Mouse (Mus musculus) lung, postnatal 0 days (tissue): ENCODE measurements around the gene B4galnt1.

Experiments
- CTCF ChIP-seq: IDR thresholded peaks from 2 replicates; pipeline ENCODE4 v1.5.1; 2016; ENCODE audit warnings: antibody characterized with exemption, mild to moderate bottlenecking
- EP300 ChIP-seq: IDR thresholded peaks from 2 replicates; pipeline ENCODE4 v1.6.1; 2016; ENCODE audit warnings: antibody characterized with exemption, mild to moderate bottlenecking, control low read depth

DNA sequence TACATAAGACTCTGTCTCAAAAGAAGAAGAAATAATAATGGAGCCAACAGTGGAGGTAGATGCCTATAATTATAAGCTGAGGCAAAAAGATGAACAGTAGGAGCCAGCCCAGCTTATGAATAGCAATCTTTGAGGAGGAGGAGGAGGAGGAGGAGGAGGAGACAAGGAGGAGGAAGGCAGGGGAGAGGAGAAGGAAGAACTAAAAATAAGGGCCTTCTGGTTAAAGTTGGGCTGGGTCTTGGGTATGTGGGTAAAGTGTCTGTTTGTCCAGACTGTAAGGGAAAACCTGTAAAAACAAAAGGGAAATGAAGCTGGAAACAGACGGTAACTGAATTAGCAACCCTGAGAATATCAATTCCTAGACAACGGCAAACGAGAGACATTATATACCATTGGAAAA is 43.0 kb upstream of the B4galnt1 start:
- TF ChIP-seq CTCF (no peak), EP300 (no peak)
